Mouse (Mus musculus) small intestine, adult 2 months (tissue): Measurements from ENCODE around the gene Gm7694.

Experiments used
- CTCF ChIP-seq: fragments of 200-500 bp; IDR thresholded peaks from 2 replicates; pipeline ENCODE4 v1.5.1; 2012; ENCODE audit warnings: low read depth, mild to moderate bottlenecking, control low read depth, inconsistent platforms, low read length, moderate library complexity, mixed read lengths; ENCODE audit not compliant: insufficient replicate concordance, insufficient read length; ENCODE audit errors: extremely low read depth
- POLR2A ChIP-seq: fragments of 200-500 bp; IDR thresholded peaks from 2 replicates; pipeline ENCODE4 v1.6.1; 2012; ENCODE audit warnings: low read depth, mild to moderate bottlenecking, control low read depth, inconsistent platforms, low read length, moderate library complexity

DNA sequence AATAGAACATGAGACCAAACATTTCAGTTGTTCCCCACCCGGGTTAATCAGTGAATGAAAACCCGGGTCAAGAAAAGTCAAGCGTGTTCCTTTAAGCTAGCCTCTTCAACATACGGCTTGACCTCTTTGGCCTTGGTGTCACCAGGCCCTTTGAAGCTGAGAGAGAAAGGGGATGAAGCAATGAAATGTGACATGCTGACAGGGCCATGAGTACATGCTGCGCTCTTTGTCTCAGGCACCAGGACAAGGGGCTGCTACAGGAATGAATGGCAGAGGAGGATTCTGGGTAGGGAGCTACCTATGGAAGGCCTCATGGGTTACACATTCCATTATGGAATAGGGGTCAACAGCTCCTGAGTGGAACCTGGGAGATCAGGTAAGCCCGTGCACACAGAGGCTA lies 3.0 kb downstream of the Gm7694 start:
- TF ChIP-seq CTCF (no peak), POLR2A (no peak)
